Mouse (Mus musculus) megakaryocyte progenitor cell, adult 5-6 weeks (primary cell): ENCODE measurements around the gene Zfyve1. TPM values are rescaled to one million over a fixed set of nuclear protein-coding genes. Genes with fewer than 3 reads are reported as not detected.

ENCODE experiments used
- ATAC-seq: replicated peaks from 2 replicates; pipeline ENCODE4 v1.8.0; 2016; ENCODE audit warnings: mild to moderate bottlenecking, moderate TSS enrichment, inconsistent platforms; ENCODE audit not compliant: poor library complexity
- total RNA-seq, 2 experiments: library from RNA; stranded (forward) in 1 of 2; stranded (reverse) in 1 of 2; fragments of 157-497, 149-512 nt in 1 of 2; fragments of 200-1000 nt in 1 of 2; gene quantifications; 2 replicates each; pipeline versions ENCODE4 v1.2.3 to v1.2.4; 2015 to 2017

Zfyve1 gene
- total RNA-seq, 2 experiments from 2014 or later = 5.7 to 18.7 TPM

- no peak for ATAC-seq
Measured at GRCm38 (mm10) chr12:83525822-83526544, 71.0 kb downstream of the Zfyve1 start.

DNA sequence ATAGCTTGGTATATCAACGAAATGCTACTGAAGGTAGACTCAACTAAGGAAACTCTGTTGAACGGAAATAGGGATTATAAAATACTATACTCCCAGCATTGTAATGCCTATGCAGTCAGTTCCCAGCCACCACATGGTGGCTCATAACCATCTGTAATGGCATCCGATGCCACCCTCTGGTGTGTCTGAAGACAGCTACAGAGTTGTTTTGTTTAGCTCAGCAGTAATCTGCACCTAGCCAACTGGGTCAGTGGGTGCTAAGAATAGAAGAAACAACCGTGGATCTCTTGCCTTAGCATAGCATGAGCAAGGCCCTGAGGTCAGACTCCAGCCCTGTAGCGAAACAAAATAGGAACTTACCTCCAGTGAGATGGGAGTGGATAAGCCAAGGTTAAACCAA lies 72.7 kb downstream of the Zfyve1 start:
- ATAC-seq = no peak

- no peak for ATAC-seq
Measured at GRCm38 (mm10) chr12:83523892-83524291, 73.1 kb downstream of the Zfyve1 start.

DNA sequence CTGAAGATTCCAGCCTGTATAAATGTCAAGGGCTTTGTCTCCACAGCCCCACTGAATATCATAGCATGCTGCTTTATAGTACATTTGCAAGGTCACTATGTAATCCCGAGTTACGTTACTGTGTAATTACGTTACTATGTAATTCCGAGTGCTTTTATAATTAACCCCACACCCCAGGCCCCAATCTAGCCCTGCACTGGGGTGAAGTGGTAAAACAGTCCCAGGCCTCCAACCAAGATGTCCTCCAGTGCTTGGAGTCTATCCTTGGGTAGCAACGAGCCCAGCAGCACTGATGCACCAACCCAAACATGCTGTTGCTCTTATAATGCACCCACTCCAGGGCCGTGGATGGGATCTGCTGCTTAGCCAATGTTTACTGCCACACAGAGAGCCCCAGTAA lies 74.0 kb downstream of the Zfyve1 start:
- no peak for ATAC-seq

- ATAC-seq = no peak
Measured at GRCm38 (mm10) chr12:83521083-83521482, 75.9 kb downstream of the Zfyve1 start.

DNA sequence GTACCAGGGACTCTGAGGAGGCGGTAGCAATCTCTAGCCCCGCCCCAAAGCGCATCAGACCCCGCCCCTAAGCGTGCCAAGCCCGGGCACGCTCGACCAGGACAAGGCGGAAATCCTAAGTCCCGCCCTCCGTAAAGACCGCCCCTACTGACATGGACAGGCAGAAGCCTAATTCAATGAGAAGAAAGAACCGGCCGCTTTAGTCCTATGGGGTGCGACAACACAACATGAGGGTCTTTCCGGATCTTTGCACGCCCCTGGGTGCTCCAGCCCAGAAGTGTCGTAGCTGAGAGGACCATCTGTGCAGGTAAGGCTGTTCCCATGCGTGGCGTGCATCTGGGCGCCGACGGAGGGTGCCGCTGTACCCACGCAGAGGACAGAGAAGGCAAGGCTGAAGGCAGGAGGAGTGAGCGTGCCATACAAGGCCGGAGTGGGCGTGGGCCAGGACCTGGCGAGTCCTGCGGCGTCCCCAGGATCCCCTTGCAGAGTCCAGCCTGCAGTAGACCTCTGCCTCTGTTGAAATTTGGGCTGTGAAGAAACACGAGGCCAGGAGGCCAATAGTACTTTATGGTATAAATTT lies 76.6 kb downstream of the Zfyve1 start, which contains the start of gene Dcaf4:
TSS of gene Dcaf4 (plus strand) at position 156 of the 580 bp plus-strand sequence.
- ATAC-seq = peak; percentile 89

- peak; percentile 38 for ATAC-seq
Measured at GRCm38 (mm10) chr12:83517580-83517979, 79.4 kb downstream of the Zfyve1 start.

GRCm38 (mm10) chr12:83514216-83514615 lies 82.8 kb downstream of the Zfyve1 start:
- ATAC-seq = no peak

DNA sequence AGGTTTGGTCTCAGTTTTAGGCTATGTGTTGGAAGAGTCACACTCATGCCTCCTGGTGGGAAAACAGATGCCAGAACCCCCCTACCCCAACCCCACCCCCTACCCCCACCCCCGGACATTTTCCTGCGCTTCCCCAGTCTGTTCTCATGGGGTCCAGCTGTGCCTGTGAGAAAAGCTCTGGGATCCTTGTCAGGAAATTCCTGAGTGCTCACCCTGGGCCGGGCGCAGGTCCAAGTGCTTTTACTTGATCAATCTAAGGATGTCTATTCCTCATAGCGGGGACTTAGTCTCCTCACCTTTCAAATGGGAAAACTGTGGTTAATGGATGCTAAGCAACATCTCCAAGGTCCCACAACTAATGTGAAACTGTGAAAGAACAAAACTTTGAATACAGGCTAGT lies 83.8 kb downstream of the Zfyve1 start:
- ATAC-seq = no peak

DNA sequence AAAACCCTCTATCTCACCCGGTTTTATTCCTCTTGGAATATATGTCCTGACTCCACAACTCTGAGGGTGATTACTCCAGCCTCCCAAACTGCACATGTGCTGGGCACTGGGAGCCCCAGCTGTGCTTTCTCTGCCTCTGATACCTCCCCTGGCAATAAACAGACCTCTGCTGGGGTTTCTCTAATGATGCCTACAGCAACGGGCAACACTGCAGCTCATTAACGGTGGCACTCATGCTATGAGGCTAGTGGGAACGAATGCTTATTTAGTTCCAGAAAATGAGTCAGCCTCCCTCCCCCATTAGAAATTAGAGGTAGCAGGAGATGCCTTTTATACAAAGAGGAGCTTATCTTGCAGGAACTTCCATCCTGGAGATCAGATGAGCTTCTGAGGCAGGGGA lies 84.2 kb downstream of the Zfyve1 start:
- no peak for ATAC-seq

DNA sequence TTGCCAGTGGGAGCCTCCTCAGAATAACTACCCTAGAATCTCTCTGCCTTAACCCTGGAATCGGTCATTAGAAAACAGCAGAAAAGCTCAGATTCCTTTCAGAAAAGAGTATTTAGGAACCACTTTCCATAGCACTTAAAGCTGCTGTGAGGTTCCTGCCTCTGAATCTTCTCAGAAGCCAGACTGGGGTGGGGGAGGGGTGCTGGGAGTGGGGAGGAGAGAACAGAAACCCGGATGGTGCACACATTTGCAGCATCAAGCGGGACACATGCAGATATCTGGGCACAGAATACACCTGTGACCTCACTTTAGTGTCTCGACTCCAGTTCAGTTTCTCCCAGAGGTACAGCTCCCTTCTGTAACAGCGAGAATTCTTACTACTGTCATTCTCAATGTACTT lies 86.4 kb downstream of the Zfyve1 start:
- no peak for ATAC-seq

DNA sequence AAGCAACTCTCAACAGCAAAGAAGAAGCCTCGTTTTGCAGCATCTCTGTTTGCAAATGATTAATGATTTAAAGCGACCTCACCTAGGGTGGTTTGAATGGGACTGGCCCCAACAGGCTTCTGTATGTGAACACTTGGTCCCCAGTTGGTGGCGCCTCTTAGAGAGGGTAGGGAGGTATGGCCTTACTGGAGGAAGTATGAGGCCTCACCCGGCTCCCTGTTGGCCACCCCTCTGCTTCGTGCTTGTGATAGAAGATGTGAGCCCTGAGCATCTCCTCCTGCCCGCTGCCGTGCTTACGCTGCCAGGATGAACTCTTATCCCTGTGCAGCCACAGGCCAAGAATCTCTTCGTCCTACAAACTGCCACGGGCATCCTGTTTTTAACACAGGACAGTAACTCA lies 90.5 kb downstream of the Zfyve1 start:
- no peak for ATAC-seq

- ATAC-seq = peak; percentile 89
Measured at GRCm38 (mm10) chr12:83502190-83502589, 94.8 kb downstream of the Zfyve1 start.

- no peak for ATAC-seq
Measured at GRCm38 (mm10) chr12:83499256-83499655, 97.8 kb downstream of the Zfyve1 start.

- no peak for ATAC-seq
Measured at GRCm38 (mm10) chr12:83497959-83498358, 99.1 kb downstream of the Zfyve1 start.

- ATAC-seq = peak; percentile 79
Measured at GRCm38 (mm10) chr12:83496736-83497135, 100.3 kb downstream of the Zfyve1 start.

Other genes with a start within 250 kb of the Zfyve1 start
- 2.8 TPM in 1 of 2 replicates, not detected in the other for gene Dpf3, start 109.5 kb downstream of the Zfyve1 start, total RNA-seq (2015)
- 2.1 TPM in 2 replicates for gene Dpf3, start 109.5 kb downstream of the Zfyve1 start, total RNA-seq (2017)
- 7.3 and 13.2 TPM in 2 replicates for gene Dcaf4, start 76.8 kb downstream of the Zfyve1 start, total RNA-seq (2015)
- gene Dcaf4, start 76.8 kb downstream of the Zfyve1 start, total RNA-seq (2017) = 11.1 and 12.4 TPM in 2 replicates
- gene Rbm25, start 34.0 kb upstream of the Zfyve1 start, total RNA-seq (2015) = 198 and 253 TPM in 2 replicates
- gene Rbm25, start 34.0 kb upstream of the Zfyve1 start, total RNA-seq (2017) = 166 and 257 TPM in 2 replicates
- gene Psen1, start 90.9 kb upstream of the Zfyve1 start, total RNA-seq (2015) = 71.4 and 71.5 TPM in 2 replicates
- gene Psen1, start 90.9 kb upstream of the Zfyve1 start, total RNA-seq (2017) = 60.8 and 75.1 TPM in 2 replicates
- gene Papln, start 166.4 kb upstream of the Zfyve1 start, total RNA-seq (2015) = not detected in 2 replicates
- not detected in 2 replicates for gene Papln, start 166.4 kb upstream of the Zfyve1 start, total RNA-seq (2017)